Mouse (Mus musculus) stomach, embryonic 16.5 days (tissue): ENCODE data around the gene Nr2e1. TPM values are rescaled to one million over a fixed set of nuclear protein-coding genes. Genes with fewer than 3 reads are reported as not detected.

Source experiments
- ATAC-seq: fragments of 200-750 bp; cut with Nextera tagmentation; 2 replicates; pipeline ENCODE4 v1.8.0; 2017; ENCODE audit warnings: moderate number of reproducible peaks, moderate TSS enrichment; ENCODE audit not compliant: insufficient read depth, low FRiP score
- H3K27ac ChIP-seq: fragments of 300-500 bp; sonication (generic); 2 replicates; pipeline ENCODE4 v1.5.1; 2014; ENCODE audit warnings: low read length
- H3K27me3 ChIP-seq: fragments of 300-500 bp; sonication (generic); 2 replicates; pipeline ENCODE4 v1.6.1; 2014; ENCODE audit warnings: low read length, control low read depth, mixed read lengths; ENCODE audit not compliant: control insufficient read depth, insufficient read depth
- H3K36me3 ChIP-seq: fragments of 300-500 bp; sonication (generic); 2 replicates; pipeline ENCODE4 v1.6.1; 2014; ENCODE audit warnings: low read length; ENCODE audit not compliant: control insufficient read depth, insufficient read depth
- H3K4me1 ChIP-seq: fragments of 300-500 bp; sonication (generic); 2 replicates; pipeline ENCODE4 v1.6.1; 2014; ENCODE audit warnings: low read length, control low read depth, mixed read lengths; ENCODE audit not compliant: control insufficient read depth, insufficient read depth
- H3K4me2 ChIP-seq: fragments of 300-500 bp; sonication (generic); 2 replicates; pipeline ENCODE4 v1.6.1; 2014; ENCODE audit warnings: low read depth, low read length, mixed read lengths
- H3K4me3 ChIP-seq: fragments of 300-500 bp; sonication (generic); replicated peaks from 2 replicates; pipeline ENCODE4 v1.5.1; 2014; ENCODE audit warnings: mild to moderate bottlenecking, low read length
- H3K9ac ChIP-seq: fragments of 300-500 bp; sonication (generic); 2 replicates; pipeline ENCODE4 v1.6.1; 2014; ENCODE audit warnings: low read length
- H3K9me3 ChIP-seq: fragments of 300-500 bp; sonication (generic); replicated peaks from 2 replicates; pipeline ENCODE4 v1.6.1; 2016; ENCODE audit warnings: low read length, control low read depth; ENCODE audit not compliant: control insufficient read depth
- WGBS: fragments of 180-500 bp; shearing (Covaris S2); extraction: QIAGEN DNeasy Blood & Tissue Kit; methylation state at CpG from one replicate; pipeline ENCODE4 v1.1.7; 2014; 5-methylcytosine and 5-hydroxymethylcytosine counted together
- polyA plus RNA-seq: library from polyadenylated mRNA; unstranded; fragments of >200 nt; fragmentation: Nextera tagmentation; extraction: Ambion mirVana; gene quantifications from 2 replicates; pipeline ENCODE4 v1.2.1, GENCODE M21; 2015

Nr2e1 gene
- polyA plus RNA-seq, 1 experiment from 2014 or later, result not detected

GRCm38 (mm10) chr10:42613075-42613474 is 29.6 kb upstream of the Nr2e1 start:
- Histone ChIP-seq H3K4me1 (no peaks in the 10 kb centered on the region), H3K4me3 (no peak overlapping the region)
- WGBS, result 9% methylated on average over 12 of the region's 12 CpGs

GRCm38 (mm10) chr10:42606757-42607156 is 23.3 kb upstream of the Nr2e1 start:
- Histone ChIP-seq H3K4me2 (no peak overlapping the region), H3K36me3 (no peaks in the 10 kb centered on the region), H3K27ac (no peak overlapping the region), H3K4me1 (no peaks in the 10 kb centered on the region), H3K9me3 (peaks cover 5% of the 10 kb centered on the region), H3K9ac (no peak overlapping the region), H3K4me3 (no peak overlapping the region), H3K27me3 (peaks cover 22% of the 10 kb centered on the region)
- WGBS, result 73% methylated on average over 4 of the region's 4 CpGs
- ATAC-seq, result no peak

More at GRCm38 (mm10) chr10:42613075-42613474, 29.6 kb upstream of the Nr2e1 start:
- no peak overlapping the region for H3K4me2 ChIP-seq
- ATAC-seq, result no peak
- no peak overlapping the region for H3K27ac ChIP-seq
- peaks cover 74% of the 10 kb centered on the region for H3K27me3 ChIP-seq
- no peaks in the 10 kb centered on the region for H3K9me3 ChIP-seq
- H3K36me3 ChIP-seq, result no peaks in the 10 kb centered on the region
- no peak overlapping the region for H3K9ac ChIP-seq

- H3K27me3 ChIP-seq, result peaks cover 12% of the 10 kb centered on the region
- H3K9me3 ChIP-seq, result peaks cover 5% of the 10 kb centered on the region
- WGBS, result 62% methylated on average over 2 of the region's 2 CpGs
- H3K27ac ChIP-seq, result no peak overlapping the region
- no peak overlapping the region for H3K9ac ChIP-seq
- H3K4me2 ChIP-seq, result no peak overlapping the region
- no peaks in the 10 kb centered on the region for H3K4me1 ChIP-seq
- no peak for ATAC-seq
- H3K36me3 ChIP-seq, result no peaks in the 10 kb centered on the region
- H3K4me3 ChIP-seq, result no peak overlapping the region
These were observed 21.4 kb upstream of the Nr2e1 start for GRCm38 (mm10) chr10:42604874-42605273.

- Histone ChIP-seq H3K27ac (no peak overlapping the region), H3K4me3 (no peak overlapping the region), H3K9ac (no peak overlapping the region), H3K36me3 (no peaks in the 10 kb centered on the region), H3K27me3 (peaks cover 16% of the 10 kb centered on the region), H3K9me3 (peaks cover 5% of the 10 kb centered on the region), H3K4me1 (no peaks in the 10 kb centered on the region), H3K4me2 (no peak overlapping the region)
- no peak for ATAC-seq
- WGBS, result 24% methylated on average over 10 of the region's 10 CpGs
These were observed 18.1 kb upstream of the Nr2e1 start for GRCm38 (mm10) chr10:42601556-42601955.

GRCm38 (mm10) chr10:42598615-42599014 is 15.2 kb upstream of the Nr2e1 start:
- Histone ChIP-seq H3K9me3 (no peaks in the 10 kb centered on the region; the same call in 1 of the 2 replicates), H3K27ac (no peak overlapping the region), H3K9ac (no peak overlapping the region), H3K4me2 (no peak overlapping the region), H3K4me1 (no peaks in the 10 kb centered on the region), H3K27me3 (peaks cover 38% of the 10 kb centered on the region), H3K36me3 (no peaks in the 10 kb centered on the region), H3K4me3 (no peak overlapping the region)
- 78% methylated on average over 8 of the region's 8 CpGs for WGBS
- ATAC-seq, result no peak

GRCm38 (mm10) chr10:42593201-42593600 is 9.8 kb upstream of the Nr2e1 start:
- no peaks in the 10 kb centered on the region for H3K9me3 ChIP-seq
- no peaks in the 10 kb centered on the region for H3K36me3 ChIP-seq
- no peak overlapping the region for H3K27ac ChIP-seq
- no peak overlapping the region for H3K4me2 ChIP-seq
- H3K27me3 ChIP-seq, result peaks cover 82% of the 10 kb centered on the region
- WGBS, result 18% methylated on average over 7 of the region's 7 CpGs
- ATAC-seq, result no peak
- H3K4me3 ChIP-seq, result no peak overlapping the region
- peaks cover 11% of the 10 kb centered on the region; the same call in 1 of the 2 replicates for H3K4me1 ChIP-seq
- H3K9ac ChIP-seq, result no peak overlapping the region

GRCm38 (mm10) chr10:42591993-42592686 is 8.7 kb upstream of the Nr2e1 start:
- Histone ChIP-seq H3K36me3 (no peaks in the 10 kb centered on the region), H3K27ac (no peak overlapping the region), H3K27me3 (peaks cover 86% of the 10 kb centered on the region), H3K4me1 (peaks cover 11% of the 10 kb centered on the region; the same call in 1 of the 2 replicates), H3K4me3 (peak overlapping the region; percentile 34), H3K9me3 (no peaks in the 10 kb centered on the region), H3K9ac (no peak overlapping the region), H3K4me2 (peak overlapping the region; percentile 41)
- no peak for ATAC-seq
- 1% methylated on average over 25 of the region's 25 CpGs for WGBS

- no peak for ATAC-seq
- H3K4me3 ChIP-seq, result peak overlapping the region; percentile 34
- H3K4me2 ChIP-seq, result peak overlapping the region; percentile 41
- WGBS, result under 1% methylated on average over 67 of the region's 67 CpGs
- peaks cover 11% of the 10 kb centered on the region; the same call in 1 of the 2 replicates for H3K4me1 ChIP-seq
- H3K27ac ChIP-seq, result no peak overlapping the region
- no peaks in the 10 kb centered on the region for H3K36me3 ChIP-seq
- peaks cover 89% of the 10 kb centered on the region for H3K27me3 ChIP-seq
- no peak overlapping the region for H3K9ac ChIP-seq
- H3K9me3 ChIP-seq, result 0 out of 2 replicates have a peak, but pooled peaks cover under 1% of the 10 kb centered on the region
These were observed 8.0 kb upstream of the Nr2e1 start for GRCm38 (mm10) chr10:42591185-42591992.
